Mouse (Mus musculus) T-helper 17 cell (primary cell): ENCODE results near the gene Trim37.

Source experiments
- in situ Hi-C, 2 experiments: fragments of 300-600 bp; cut with MboI, MseI; formaldehyde crosslinking; loops; 1 replicate in 1 of 2; 2 replicates in 1 of 2; pipeline ENCODE4 v1.15.1; 2025; ENCODE audit warnings: high pct_unique_total_duplicates in 2 of 2

Gene Trim37

DNA sequence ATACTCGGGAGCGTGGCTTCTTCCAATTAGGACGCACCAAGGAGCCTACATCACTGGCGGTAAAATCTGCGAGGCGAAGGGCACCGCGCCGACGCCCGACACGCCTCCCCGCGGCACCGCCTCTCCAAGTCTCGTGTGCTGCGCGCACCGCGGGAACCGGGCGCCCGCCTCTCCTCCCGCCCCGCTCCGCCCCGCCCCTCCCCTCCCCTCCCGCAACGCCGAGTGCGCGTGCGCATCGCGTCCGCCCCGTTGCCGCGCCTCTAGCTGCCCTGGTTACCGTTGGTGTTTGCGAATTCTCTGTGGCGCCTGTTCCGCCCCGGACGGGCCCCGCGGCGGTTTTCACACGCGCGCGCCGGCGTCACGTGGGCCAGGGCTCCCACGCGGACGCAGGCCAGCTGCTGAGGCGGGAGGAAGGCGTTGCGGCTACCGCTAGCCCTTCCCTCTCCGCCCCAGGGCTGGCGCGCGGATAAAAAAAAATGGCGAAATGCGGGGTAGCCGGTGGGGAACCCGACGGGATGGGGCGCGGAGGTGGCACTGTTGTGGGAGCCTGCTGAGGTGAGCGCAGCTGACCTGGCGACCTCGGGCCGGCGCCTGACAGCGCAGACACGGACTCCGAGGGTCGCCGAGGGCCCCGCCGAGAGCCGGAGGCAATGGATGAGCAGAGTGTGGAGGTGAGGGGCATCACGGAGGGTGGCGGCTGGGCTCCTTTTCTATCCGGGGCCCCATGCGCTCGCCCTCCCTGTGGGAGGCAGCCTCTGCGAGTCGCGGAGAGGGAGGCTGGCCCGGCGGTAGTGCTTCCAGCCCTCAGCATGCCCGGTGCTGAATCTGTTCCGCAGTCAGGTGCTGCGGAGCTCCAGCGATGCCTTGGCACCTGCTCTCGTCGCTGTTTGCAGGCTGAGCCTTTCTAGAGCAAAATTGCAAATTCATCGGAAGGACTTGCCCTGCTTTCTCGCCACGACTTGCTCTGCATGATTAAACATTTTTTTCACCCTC is at the start of gene Trim37:
Trim37 (plus strand) TSS at position 254 of the 993 bp plus-strand sequence.
- in situ Hi-C loops, result no loop called here

DNA sequence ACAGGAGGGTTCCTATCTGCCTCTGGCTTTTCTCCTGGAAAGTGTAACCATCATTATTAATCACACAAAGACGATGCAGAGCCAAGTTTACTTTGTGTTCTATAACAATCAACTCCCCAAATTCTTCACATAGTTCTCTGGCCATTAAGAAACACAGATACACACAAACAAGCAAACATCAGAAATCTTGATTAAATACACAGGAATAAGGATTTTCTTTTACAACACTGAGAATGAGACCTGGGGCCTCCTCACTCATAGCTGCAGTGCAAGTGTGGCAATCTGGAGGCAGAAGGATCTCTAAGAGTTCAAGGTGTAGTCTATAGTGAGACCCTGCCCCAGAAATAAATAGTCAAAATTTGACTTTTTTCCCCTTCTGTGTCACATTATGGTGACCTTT is 43.2 kb upstream of the Trim37 start:
- in situ Hi-C loops, result no loop called here

DNA sequence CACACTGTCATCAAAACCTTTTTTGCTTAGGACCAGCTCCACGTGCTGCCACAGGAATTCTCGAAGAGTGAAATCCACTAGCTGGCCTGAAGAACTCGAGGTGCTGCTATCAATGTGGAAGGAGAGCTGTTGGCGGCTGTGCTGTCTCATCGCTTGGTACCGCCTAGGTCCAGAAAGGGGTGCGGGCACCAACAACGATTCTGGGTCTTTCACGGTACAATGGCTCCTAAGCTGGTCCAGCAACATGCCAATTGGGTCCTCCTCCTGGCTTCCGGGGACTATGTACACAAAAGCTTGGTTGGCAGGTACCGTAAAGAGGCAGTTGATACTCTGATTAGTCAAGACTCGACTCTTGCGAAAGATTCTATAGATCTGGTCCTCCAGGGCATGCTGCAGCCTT is 41.4 kb upstream of the Trim37 start:
- in situ Hi-C loops, result no loop called here

DNA sequence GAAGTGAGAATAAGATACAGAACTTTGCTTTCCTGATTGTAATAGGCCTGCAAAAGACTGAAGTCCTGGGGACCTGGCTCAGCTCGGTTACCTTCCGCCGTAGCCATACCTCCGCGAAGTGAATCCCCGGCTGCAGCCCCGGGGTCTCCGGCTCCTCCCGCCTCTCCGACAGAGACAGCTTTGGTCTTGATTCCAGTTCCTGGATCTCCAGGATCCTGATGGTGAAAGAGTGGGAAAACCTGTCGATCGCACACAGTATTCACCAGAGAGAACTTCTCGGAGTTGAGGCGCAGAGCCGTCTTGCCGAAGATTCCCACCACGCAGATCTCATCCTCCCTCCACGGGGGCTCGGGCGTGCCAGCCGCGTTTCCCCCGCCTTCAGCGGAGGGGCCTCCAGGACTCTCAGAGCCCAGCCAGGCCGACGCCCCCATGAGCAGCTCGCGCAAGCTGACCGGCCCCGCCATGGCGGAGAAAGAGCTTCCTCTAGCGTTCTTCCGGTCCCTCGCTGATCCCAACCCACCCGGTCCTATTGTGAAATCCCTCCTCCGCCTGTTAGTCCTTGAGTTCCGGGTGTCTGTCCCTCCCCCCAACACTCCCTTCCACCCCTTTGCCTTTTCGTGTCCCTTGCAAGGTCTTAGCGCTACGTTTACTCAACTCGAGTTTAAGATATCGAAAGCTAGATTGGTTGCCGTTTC is 40.4 kb upstream of the Trim37 start, which contains the start of gene Smg8:
Smg8 (minus strand) TSS at position 485 of the 695 bp plus-strand sequence.
- in situ Hi-C loops, result no loop called here

DNA sequence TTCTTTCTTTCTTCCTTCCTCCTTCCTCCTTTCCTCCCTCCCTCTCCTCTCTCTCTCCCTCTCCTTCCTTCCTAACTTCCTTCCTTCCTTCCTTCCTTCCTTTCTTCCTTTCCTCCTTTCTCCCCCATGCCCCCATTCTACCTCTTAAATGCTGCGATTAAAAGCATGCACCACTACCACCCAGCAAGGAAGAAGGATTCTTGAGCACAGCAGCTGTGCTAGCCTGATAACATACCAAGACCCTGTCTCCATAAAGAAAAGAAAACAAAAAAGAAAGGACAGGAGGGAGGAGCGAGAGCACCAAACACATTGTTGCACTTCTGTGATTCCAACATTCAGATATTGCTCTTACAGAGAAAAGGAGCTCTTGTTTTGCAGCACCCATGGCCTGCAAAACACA is 39.7 kb upstream of the Trim37 start:
- in situ Hi-C loops, result no loop called here

DNA sequence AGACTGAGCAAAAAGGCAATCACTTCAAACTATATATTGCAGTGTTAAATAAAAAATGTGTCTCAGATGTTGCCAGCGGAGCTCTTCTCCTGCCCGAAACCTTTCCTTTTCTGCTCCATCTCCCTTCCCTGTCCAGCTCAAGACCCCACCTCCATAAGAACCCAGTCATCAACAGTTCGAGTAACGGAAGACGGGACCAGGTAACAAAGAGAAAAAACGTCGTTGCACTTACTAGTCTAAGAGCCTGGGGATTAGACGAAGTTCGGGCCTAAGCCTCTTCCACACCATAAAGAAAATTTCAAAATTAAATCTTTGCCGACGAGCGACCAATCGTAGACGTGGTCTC is 18.5 kb upstream of the Trim37 start, which contains the start of gene Prr11:
Prr11 (minus strand) TSS at position 300 of the 346 bp plus-strand sequence.
- in situ Hi-C loops, result no loop called here

DNA sequence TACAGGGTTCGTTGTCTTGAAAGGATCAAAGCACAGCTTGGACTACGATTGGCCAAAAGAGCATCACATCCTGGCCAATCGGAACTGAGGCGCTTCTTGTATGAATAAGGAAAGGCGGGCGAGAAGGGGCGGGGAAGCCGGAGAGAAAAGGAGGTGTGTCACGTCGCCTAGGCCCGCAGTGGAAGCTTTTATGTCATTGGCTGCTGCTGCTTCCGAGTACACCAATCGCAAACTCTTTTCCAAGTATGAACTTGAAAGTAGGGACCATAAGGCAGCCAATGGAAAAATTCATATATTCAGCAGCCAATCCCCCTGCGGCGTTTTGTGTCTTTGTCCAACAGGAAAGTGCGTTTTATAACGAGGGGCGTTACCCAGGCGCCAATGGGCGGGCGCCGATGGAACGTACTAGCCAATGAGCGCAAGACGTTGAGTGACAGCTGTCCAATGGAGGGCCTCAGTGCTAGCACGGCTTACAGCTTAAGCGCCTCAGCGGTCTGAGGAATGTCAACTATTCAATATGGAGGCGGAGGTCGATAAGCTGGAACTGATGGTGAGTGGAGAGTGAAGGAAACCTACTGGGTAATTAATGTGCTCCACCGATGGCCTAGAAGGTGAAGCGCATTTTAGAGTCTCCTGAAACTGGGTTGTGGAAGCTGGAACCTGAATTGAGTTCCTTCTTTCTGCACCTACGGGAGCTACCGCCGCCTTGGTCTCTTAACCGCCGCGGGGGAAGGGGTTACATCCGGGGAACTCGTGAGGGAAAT is 17.9 kb upstream of the Trim37 start, which contains the start of gene Ska2:
Ska2 (plus strand) TSS at position 480 of the 764 bp plus-strand sequence.
- in situ Hi-C loops, result no loop called here

DNA sequence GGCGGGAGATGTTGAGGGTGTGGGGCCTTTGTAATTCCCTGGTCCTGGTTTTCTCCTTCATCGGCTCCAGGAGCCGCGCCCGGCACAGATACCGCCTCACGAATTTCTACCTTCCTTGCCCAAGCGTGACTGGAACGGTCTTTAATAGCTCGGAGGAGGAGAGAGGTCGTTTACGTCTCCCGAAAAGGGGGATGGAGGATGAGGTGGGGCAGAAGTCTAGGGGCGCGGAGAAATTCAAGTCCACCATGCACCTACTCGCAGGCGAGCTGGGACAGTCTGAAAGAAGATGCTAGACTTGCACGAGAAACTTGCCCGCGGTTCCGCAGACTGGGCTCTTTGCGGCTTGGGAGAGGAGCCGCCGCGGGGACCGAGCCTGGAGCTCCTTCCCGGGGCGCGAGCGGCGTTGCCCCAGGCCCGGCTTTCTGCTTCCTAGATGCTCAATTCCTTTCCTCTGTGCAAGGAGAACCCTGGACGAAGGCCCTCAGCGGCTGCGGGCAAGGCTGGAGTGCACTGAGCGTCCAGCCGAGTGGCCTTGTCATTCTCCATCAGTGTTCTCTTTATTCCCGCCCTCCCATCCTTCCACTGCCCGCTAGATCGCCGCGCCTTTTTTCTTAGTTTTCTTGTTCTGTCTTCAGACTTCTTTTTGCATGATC is 17.2 kb upstream of the Trim37 start:
- in situ Hi-C loops, result no loop called here

DNA sequence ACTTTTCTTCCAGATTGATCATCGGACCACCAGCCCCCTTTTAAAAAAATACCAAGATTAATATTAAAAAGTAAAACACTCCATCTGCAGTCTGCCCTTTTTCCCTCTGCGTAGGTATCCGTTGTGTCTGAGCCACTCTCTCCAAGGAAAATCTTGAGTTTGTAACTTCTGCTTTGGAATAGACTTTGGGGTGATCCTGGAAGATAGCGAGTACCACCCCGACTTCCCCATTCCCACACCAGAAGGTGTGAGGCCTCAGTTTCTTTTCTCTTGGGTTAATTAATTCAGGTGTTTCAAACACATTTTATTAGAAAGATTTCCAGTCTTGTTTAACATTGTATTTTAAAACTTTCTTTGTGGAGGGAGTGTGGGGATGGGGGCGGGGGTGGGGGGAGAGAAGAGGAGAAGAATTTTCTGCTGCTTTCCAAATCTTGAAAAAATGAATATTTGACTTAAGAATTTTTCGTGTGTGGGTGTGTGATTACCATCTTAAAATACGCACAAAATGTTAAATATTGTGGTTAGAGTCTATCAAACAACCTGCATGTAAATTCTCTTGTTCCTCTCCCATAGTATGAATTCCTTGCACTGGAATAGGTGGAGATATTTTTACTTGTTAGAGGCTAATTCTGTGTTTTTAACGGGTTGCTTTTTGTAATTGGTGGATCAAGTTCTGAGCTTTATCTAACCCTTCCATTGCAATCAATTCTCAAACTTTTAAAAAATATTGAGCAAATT is 16.5 kb upstream of the Trim37 start:
- in situ Hi-C loops, result no loop called here

DNA sequence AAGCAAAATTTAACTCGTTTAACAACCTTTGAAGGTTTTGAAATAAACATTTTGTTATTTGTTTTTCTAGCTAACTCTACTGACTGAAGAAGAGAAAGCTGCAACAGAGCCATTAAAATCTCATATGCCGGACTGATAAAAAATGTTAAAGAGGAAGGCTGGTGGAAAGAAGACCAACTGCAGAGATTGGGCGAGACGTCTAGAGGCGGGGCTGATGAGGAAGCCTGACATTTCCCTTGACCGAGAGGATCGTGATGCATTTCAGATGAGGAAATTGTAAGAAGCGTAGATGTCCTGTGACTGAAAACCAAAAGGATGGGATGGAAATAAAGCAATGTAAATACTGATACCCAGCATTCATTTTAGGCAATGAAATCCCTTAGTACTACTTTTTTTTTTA is 5.0 kb upstream of the Trim37 start:
- in situ Hi-C loops, result no loop called here

DNA sequence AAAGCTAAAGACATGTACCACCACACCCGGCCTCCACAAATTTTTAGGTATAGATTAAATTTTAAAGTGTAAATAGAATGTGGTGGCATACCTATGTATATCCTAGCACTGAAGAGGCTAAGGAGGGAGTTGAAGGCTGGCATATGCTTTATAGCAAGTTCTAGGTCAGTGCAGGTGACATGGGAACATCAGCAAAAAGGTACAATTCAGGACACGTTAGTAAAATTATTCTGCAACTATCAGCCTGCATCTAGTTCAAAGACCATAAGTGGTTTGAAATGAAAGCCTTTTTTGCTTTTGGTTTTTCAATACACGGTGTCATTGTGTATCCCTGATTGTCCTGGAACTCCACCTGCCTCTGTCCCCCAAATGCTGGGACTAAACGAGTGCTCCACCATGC is 1.3 kb upstream of the Trim37 start:
- in situ Hi-C loops, result no loop called here

DNA sequence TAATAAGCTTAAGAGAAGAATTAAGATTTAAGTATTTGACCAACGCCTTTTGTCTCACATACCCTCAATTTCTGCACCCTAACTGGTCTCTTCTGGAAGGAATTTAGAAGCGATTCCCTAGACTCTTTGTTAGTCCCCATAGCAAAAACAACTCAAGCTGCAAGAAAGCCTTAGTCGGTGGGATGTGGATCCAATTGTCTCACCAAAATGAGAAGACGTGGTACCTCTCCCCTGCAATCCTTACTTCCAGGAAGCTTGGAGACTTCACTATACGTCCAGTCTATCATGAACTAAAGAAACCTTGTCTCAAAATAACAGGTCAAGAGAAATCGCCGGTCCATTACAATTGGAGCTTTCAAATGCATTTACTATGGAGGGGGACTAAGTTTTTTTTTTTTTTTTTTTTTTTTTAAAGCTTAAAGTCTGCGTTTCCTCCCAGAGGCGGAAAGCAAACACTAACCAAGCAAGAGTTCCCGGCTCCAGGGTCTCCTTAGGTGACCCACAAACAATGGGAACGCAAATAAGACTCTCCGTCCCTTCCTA is 525 bp upstream of the Trim37 start:
- in situ Hi-C loops, result no loop called here

DNA sequence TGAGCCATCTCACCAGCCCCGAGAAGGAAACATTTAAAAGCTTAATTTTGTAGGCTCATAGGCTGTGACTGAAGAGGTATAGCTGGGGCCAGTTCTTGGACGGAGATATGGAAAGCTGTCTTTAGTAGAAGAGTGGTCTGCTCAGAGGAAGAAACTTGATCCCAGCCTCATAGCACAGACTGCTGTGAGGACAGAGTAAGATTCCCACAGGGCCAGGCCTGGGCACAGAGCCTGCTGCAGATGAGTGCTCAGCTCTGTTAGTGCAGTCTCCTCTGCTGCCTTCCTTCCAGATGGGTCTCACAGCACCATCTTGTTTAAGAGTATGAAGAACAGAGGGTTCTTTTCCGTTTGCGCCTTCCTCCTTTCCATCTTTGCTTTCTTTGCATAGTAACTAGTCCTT is 9.4 kb downstream of the Trim37 start:
- in situ Hi-C loops, result no loop called here

DNA sequence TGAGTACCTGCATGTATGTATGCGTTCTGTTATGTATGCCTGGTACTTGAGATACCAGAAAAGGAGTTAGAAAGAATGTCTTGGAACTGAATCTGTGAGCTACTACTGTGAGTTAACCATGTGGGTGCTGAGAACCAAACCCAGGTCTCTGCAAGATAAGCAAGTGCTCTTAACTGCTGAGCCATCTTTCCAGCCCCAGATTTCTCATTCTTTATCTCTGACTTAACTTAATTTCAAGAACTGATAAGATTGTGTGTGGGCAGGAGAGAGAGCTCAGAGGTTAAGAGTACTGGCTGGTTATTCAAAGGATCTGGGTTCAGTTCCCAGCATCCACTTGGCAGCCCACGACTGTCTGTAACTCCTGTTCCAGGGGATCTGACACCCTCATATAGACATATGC is 31.1 kb downstream of the Trim37 start:
- in situ Hi-C loops, result no loop called here

DNA sequence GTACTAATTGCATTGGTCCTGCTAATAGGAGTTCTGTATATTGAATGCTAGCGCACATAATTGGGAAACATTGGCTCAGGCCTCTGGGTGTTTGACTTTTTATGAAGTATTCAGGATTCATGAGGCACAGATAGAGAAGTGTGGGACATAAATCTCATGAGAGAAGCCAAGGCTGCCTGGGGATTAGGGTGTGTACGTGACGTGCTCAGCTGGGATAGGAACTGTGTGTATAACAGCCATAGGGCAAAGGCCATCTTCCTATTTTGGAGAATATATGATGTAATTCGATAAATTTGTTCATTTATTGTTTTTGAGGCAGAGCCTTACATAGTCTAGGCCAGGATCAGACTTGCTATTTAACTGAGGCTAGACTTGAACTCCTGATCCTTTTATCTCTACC is 35.8 kb downstream of the Trim37 start:
- in situ Hi-C loops, result no loop called here

DNA sequence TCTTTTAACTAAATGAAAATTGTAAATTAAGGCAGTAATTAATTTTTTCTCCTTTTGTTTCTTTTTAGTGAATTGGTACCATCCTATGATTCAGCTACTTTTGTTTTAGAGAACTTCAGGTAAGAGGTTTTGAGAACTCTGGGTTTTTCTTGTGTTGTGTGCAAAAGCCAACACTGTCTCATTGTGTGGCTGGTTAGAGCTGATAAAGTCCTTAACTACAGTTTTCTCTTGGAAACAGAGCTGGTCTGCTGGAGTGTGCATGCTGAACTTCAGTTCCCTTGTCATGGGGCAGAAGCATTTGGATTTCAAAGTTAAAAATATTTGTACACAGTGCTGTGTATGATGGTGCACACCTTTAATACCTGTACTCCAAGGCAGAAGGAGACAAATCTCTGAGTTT is 36.9 kb downstream of the Trim37 start:
- in situ Hi-C loops, result no loop called here

DNA sequence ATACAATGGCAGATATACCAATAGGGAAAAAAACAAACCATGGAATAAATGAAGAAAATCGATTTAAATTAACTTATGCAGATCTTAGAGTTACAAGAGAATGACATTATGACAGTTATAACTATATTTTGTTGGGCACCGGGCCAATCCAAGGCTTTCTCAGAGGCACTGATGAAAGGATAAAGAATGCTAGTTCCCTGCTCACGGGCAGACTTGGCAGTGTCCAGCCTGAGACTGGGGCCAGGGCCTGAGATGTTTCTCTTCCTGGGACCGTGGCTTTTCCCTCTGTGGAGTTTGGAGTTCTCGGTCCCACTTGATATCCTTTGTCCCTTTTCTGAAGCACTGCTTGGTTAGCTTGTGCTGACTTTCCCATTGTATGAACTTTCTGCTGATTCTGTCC is 46.7 kb downstream of the Trim37 start:
- in situ Hi-C loops, result no loop called here

DNA sequence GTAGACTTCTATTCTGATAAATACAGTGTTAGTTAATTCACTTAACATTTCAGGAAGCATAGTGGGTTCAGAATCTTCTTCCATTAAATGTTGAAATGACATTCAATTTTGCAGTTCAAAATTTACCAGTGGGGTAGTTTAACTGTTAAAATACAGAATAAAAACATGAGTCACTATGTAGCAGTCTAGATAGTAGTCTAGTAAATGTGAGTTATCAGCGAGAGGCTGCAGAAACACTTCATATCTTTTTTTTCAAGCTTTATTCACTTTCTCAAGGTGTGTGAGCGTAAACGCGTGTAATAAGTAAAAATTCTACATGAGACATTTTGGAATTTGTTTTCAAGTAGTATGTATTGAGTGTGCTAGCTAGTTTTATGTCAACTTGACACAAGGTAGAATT is 48.2 kb downstream of the Trim37 start:
- in situ Hi-C loops, result no loop called here

DNA sequence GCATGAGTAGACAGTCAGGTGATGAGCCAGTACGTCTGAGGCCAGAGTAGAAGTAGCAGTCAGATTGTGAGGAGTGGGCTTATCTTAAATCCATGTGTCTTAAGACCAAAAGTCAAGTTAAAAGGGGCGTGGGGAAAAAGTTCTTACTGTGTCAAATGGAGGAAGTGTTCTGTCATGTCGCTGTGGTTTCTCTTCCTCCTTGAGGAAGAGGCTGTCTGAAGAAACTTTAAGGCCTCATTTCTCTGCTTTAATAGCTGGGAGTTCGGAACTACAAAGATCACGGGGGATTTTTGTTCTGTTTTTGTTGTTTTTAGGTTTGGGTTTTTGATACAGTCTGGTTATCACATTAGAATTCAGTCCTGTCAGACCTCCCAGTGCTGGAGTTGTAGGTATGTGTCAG is 85.4 kb downstream of the Trim37 start:
- in situ Hi-C loops, result loop anchor here (10.0 to 25.0 kb wide), 2 partner anchors 175 to 202 kb away; no protein-coding TSS in a partner anchor

DNA sequence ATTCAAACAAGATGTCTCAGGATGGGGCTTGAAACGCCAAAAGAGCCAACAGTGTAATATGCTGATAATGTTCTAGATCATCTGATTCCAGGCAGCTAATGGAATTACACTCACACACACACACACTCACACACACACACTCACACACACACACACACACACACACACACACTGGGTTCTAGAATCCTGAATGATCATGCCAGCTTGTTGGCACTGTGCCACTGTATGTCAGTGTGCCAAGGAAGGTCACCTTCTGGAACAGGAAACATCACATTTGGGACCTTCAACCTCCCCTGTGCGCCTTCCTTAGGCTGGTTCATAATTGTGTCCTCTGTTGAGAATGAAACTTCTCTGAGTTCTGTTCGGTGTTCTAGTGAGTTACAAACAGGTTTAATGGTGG is 95.8 kb downstream of the Trim37 start:
- in situ Hi-C loops, result loop anchor here in 1 of 2 experiments (25.0 kb wide), 1 partner anchor 165 kb away; no protein-coding TSS in a partner anchor
